Mouse (Mus musculus) erythroblast, embryonic 14.5 days (primary cell): Measurements from ENCODE around the gene Klhdc1. TPM values are rescaled to one million over a fixed set of nuclear protein-coding genes. Genes with fewer than 3 reads are reported as not detected.

ENCODE experiments used
- H3K27me3 ChIP-seq: 2 replicates; pipeline ENCODE4 v1.6.1; 2012; ENCODE audit warnings: inconsistent platforms; ENCODE audit not compliant: control insufficient read depth
- H3K36me3 ChIP-seq: 2 replicates; pipeline ENCODE4 v1.6.1; 2012; ENCODE audit warnings: mild to moderate bottlenecking, inconsistent platforms; ENCODE audit not compliant: control insufficient read depth
- H3K4me1 ChIP-seq: 2 replicates; pipeline ENCODE4 v1.6.1; 2012; ENCODE audit warnings: inconsistent platforms; ENCODE audit not compliant: control insufficient read depth
- H3K4me3 ChIP-seq: replicated peaks from 2 replicates; pipeline ENCODE3; 2012; ENCODE audit warnings: moderate library complexity, mild to moderate bottlenecking, inconsistent platforms
- H3K9me3 ChIP-seq: 2 replicates; pipeline ENCODE4 v1.6.1; 2012; ENCODE audit warnings: low read length, inconsistent platforms, mixed read lengths; ENCODE audit not compliant: control insufficient read depth
- GATA1 ChIP-seq: IDR thresholded peaks from 2 replicates; pipeline ENCODE4 v1.6.1; 2012; ENCODE audit warnings: low read length, inconsistent platforms, mixed read lengths
- TAL1 ChIP-seq: IDR thresholded peaks from 3 replicates; pipeline ENCODE4 v1.6.1; 2012; ENCODE audit warnings: low read length, inconsistent platforms, mixed read lengths
- polyA plus RNA-seq: library from polyadenylated mRNA; stranded (reverse); fragments of >175 nt; gene quantifications from 2 replicates; pipeline ENCODE4 v1.2.3, GENCODE M21; 2012

The Klhdc1 gene
- polyA plus RNA-seq, 1 experiment = not detected

- H3K9me3 ChIP-seq = no peaks in the 10 kb centered on the region
- peaks cover 95% of the 10 kb centered on the region for H3K36me3 ChIP-seq
- H3K4me1 ChIP-seq = peaks cover 6% of the 10 kb centered on the region
- TF ChIP-seq GATA1 (no peak), TAL1 (no peak)
- no peak overlapping the region for H3K4me3 ChIP-seq
- H3K27me3 ChIP-seq = no peaks in the 10 kb centered on the region
Observed at GRCm38 (mm10) chr12:69220613-69221277, 20.2 kb upstream of the Klhdc1 start.

- Histone ChIP-seq H3K4me3 (peak within 1 kb of the TSS; percentile 88), H3K4me1 (peaks cover 36% of the 10 kb centered on the region), H3K27me3 (no peaks in the 10 kb centered on the region), H3K36me3 (peaks cover 33% of the 10 kb centered on the region), H3K9me3 (no peaks in the 10 kb centered on the region)
- no peak for TF ChIP-seq GATA1
- no peak for TF ChIP-seq TAL1
Observed at GRCm38 (mm10) chr12:69227776-69228466, 13.1 kb upstream of the Klhdc1 start, which contains the start of gene Pole2. Gene Pole2 (minus strand): TSS chr12:69228195.

GRCm38 (mm10) chr12:69229251-69229650 lies 11.7 kb upstream of the Klhdc1 start:
- TF ChIP-seq TAL1 (no peak), GATA1 (no peak)
- H3K9me3 ChIP-seq = no peaks in the 10 kb centered on the region
- H3K4me1 ChIP-seq = peaks cover 39% of the 10 kb centered on the region
- H3K36me3 ChIP-seq = peaks cover 21% of the 10 kb centered on the region
- H3K4me3 ChIP-seq = no peak overlapping the region
- H3K27me3 ChIP-seq = no peaks in the 10 kb centered on the region

GRCm38 (mm10) chr12:69235782-69236181 lies 5.2 kb upstream of the Klhdc1 start:
- Histone ChIP-seq H3K9me3 (no peaks in the 10 kb centered on the region), H3K4me3 (no peak overlapping the region), H3K27me3 (peaks cover 15% of the 10 kb centered on the region), H3K4me1 (peaks cover 4% of the 10 kb centered on the region), H3K36me3 (no peaks in the 10 kb centered on the region)
- no peak for TF ChIP-seq TAL1
- TF ChIP-seq GATA1 = no peak

GRCm38 (mm10) chr12:69238284-69238683 lies 2.7 kb upstream of the Klhdc1 start:
- no peaks in the 10 kb centered on the region for H3K9me3 ChIP-seq
- peaks cover 32% of the 10 kb centered on the region for H3K27me3 ChIP-seq
- no peak for TF ChIP-seq GATA1
- TF ChIP-seq TAL1 = no peak
- peaks cover 18% of the 10 kb centered on the region for H3K4me1 ChIP-seq
- no peaks in the 10 kb centered on the region for H3K36me3 ChIP-seq
- no peak overlapping the region for H3K4me3 ChIP-seq

- Histone ChIP-seq H3K36me3 (no peaks in the 10 kb centered on the region), H3K4me3 (peak overlapping the region; percentile 72), H3K4me1 (peaks cover 16% of the 10 kb centered on the region), H3K27me3 (peaks cover 32% of the 10 kb centered on the region), H3K9me3 (no peaks in the 10 kb centered on the region)
- no peak for TF ChIP-seq GATA1
- no peak for TF ChIP-seq TAL1
Observed at GRCm38 (mm10) chr12:69241405-69241770, 412 bp downstream of the Klhdc1 start.

- Histone ChIP-seq H3K36me3 (no peaks in the 10 kb centered on the region), H3K27me3 (peaks cover 32% of the 10 kb centered on the region), H3K9me3 (no peaks in the 10 kb centered on the region), H3K4me3 (peak overlapping the region; percentile 72), H3K4me1 (peaks cover 16% of the 10 kb centered on the region)
- TF ChIP-seq GATA1 = no peak
- TF ChIP-seq TAL1 = no peak
Observed at GRCm38 (mm10) chr12:69241771-69242431, 925 bp downstream of the Klhdc1 start.

GRCm38 (mm10) chr12:69249766-69250165 lies 8.8 kb downstream of the Klhdc1 start:
- Histone ChIP-seq H3K4me1 (no peaks in the 10 kb centered on the region; the same call in 1 of the 2 replicates), H3K4me3 (no peak overlapping the region), H3K27me3 (peaks cover 2% of the 10 kb centered on the region; the same call in 1 of the 2 replicates), H3K36me3 (no peaks in the 10 kb centered on the region), H3K9me3 (no peaks in the 10 kb centered on the region)
- TF ChIP-seq TAL1 (no peak), GATA1 (no peak)

- TF ChIP-seq GATA1 (no peak), TAL1 (no peak)
- Histone ChIP-seq H3K4me3 (no peak overlapping the region), H3K4me1 (no peaks in the 10 kb centered on the region; the same call in 1 of the 2 replicates)
Observed at GRCm38 (mm10) chr12:69250756-69251155, 9.8 kb downstream of the Klhdc1 start.

More at GRCm38 (mm10) chr12:69250756-69251155, 9.8 kb downstream of the Klhdc1 start:
- Histone ChIP-seq H3K9me3 (no peaks in the 10 kb centered on the region), H3K36me3 (no peaks in the 10 kb centered on the region), H3K27me3 (peaks cover 2% of the 10 kb centered on the region; the same call in 1 of the 2 replicates)
